Mouse (Mus musculus) hematopoietic stem cell, adult 5-6 weeks (primary cell): ENCODE results near the gene Pitpnm3. TPM values are rescaled to one million over a fixed set of nuclear protein-coding genes. Genes with fewer than 3 reads are reported as not detected.
A peak's percentile ranks its signal among the peaks of the same experiment; 100 is the strongest.

ENCODE experiments used
- ATAC-seq, 2 experiments: fragments of 125-278 bp in 1 of 2; replicated peaks in 1 of 2; 2 replicates each; pipeline ENCODE4 v1.8.0; 2016 to 2017; ENCODE audit warnings: inconsistent platforms in 2 of 2, mild to moderate bottlenecking in 2 of 2, moderate number of reproducible peaks in 2 of 2, low read depth in 1 of 2, moderate TSS enrichment in 1 of 2; ENCODE audit not compliant: low FRiP score in 2 of 2, poor library complexity in 2 of 2, severe bottlenecking in 2 of 2, insufficient read depth in 1 of 2, low TSS enrichment in 1 of 2
- total RNA-seq: library from RNA; stranded (forward); fragments of 172-1452, 232-1000 nt; gene quantifications from 2 replicates; pipeline ENCODE4 v1.2.3, GENCODE M21; 2017

Pitpnm3 gene
- total RNA-seq, 1 experiment from 2014 or later, result not detected

DNA sequence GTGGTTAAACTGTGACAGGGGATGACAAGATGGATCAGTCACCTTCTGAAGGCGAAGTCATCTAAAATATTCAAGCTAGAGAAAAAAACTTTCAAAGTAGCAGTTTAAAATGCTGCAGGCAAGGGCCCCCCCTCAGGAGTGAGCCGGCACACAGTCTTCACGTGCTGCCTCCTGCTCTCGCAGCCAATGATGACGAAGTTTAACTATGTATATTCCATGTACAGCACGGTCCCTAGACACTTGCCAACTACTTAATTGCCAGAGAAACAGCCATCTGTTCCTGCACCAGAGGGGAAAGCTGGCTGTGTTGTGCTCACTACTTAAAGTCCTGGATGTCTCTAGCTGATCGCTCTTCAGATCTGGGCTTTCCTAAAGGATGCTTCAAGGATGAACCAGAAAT is 67.6 kb downstream of the Pitpnm3 start:
- no peak for ATAC-seq

DNA sequence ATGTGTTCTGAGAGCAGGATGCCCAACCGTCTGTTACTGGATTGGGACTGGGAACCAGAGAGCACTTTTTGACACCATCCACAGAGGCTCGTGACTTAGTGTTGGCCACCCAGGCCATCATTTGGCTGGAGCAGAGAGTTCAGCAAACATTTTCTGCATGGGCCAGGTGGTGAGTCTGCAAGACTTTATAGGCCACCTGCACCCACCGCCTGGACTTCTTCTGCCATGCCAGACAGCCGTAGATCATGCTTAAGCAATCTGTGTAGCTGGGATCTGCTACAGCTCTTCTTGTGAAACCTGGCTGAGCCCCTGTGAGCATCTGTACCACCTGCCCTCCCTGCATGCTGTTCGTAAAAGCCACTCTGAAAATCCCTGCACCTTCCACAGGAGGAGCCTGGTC is 68.3 kb downstream of the Pitpnm3 start:
- ATAC-seq, result no peak

DNA sequence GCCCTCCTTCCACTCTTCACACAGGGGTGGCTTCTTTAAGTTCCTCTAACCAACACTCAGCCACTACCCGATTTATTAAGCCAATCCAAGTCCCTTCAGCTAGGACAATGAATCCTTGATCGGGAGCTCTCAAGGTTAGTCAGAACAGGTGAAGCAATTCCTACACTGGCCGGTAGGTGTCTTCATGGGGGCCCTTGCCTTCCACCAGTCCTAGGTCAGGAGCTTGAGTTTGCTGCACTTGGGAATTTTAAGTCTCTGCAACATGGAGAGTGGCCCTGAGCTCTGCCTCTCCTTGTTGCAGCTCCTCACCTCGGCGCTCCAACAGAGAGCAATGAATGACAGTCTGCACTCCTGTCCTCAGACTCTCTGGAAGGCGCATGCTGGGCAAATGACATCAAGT is 69.2 kb downstream of the Pitpnm3 start:
- peak; percentile 36 to 67; a peak in 2 of 4 replicates for ATAC-seq

DNA sequence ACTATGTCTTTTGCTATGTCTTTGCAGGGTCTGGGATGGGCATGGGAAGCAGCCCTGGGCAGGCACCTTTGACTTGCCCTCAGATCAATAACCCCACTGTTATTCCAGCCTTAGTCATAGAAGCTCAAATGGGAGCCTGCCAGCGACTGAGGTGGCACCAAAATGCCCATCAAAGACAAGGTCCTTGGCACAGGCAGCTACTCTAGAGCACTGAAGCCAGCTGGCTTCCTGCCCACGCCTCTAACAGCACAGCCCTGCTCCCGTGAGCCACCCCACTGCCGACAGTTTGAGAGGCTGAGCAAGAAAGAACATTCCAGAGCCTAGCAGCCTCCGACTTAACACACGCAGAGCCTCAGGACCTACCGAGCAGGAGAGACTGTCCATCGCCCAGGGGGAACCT is 70.5 kb downstream of the Pitpnm3 start:
- no peak for ATAC-seq

DNA sequence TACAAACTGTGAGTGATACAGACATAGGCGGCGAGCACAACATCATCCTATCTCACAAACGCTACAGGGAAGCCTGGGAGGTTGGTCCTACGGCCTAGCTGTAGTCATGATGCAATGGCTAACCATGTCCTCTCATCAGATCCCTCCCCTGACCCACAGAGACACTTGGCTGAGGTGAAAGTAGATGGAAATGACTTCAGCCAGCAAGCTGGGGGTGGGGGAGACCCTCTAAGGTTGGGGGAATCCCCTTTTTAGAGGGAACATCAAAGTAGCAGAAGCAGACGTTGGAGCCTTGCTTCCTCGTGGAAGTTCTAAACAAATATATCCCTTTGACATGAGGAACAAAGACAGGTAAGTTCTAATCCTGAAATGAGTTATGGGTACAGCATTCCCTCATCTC is 71.2 kb downstream of the Pitpnm3 start:
- ATAC-seq, result no peak

DNA sequence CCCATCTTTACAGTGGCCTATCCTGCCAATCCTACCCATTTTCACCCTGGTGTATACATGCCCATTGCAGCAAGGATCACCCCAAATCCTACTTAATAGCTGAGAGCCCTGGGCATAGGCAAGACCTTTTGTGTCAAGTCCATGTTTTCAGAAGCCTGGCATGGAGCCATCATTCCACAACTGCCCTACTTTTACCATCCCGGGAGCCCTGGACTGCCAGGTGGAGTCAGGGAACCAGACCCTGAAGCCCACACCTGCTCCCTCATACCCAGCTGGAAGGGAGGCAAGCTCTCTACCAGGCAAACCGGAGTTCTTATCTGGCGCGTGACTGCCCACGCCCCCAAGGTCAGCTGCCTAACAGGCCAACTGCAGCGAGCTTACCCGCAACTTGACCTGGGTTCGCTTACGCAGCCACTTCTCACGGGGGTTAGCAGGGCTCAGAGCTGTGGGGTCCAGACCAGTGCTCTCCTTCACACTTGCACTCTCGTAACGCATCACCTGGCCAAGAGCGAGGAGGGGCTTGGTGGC is 74.4 kb downstream of the Pitpnm3 start:
- ATAC-seq, result no peak

DNA sequence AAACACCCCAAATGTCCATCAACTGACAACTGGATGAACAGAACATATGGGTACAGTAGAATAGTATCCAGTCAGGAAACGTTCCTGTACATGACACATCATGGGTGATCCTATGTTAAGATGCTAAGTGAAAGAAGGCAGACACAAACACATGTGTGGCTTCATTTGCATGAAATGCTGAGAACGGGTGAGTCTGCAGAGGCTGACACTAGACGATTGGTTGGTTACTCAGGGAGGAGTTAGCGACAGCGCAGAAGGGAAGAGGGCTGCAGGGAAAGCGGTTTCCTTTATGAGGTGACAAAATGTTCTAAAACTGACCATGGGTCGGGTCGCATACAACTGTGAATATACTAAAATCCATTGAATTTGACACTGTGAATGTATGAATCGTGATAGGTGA is 75.2 kb downstream of the Pitpnm3 start:
- no peak for ATAC-seq

DNA sequence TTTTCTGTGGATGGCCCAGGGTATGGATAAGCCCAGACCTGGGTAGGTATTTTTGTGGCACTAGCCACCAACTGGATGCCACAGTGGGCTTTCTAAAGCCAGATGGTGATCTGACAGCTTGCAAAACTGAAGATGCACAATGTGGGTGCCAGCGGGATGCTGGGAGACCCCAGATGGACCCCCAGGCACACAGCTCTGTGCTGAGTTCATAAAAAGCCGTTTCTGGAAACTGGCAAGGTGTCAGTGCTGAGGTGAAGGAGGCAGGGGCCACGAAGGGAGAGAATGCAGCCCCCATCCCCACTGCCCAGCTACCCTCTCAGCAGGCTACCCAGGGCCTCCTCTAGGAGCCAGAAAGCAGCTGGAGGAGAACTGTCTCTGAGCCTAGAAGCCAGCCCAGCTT is 78.4 kb downstream of the Pitpnm3 start:
- ATAC-seq, result no peak

DNA sequence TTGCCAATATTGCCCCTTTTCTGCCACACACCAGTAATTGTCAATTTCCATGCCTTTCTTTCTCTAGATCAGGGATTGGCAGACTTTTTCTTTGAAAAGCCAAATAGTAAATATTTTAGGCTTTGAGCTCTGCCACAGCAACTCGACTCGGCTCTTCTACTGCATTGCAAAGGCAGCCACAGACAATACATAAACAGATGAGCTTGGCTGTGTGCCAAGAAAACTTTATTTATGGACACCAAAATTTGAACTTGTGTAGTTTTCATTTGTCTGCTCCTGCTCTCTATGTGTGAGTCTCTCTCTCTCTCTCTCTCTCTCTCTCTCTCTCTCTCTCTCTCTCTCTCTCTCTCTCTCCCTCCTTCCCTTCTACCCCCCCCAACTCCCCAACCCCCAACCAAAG is 80.4 kb downstream of the Pitpnm3 start:
- no peak for ATAC-seq

DNA sequence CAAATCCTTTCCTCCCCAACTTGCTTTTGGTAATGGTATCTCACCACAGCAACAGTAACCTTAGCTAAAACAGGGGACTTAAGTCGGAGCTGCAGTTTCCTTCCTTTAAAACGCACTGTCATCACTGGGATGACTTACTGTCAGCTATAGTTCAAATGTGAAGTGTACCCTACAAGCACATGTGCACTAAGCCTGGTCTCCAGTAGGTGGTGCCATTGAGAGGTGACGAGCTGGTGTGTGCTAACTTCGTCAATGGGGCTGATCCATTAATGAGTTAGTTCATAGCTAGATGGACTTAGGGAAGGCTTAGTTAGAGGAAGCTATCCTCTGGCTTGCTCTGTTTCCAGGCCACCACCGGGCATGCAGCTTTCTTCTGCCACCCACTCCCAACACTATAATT is 82.9 kb downstream of the Pitpnm3 start:
- peak; percentile 78 to 96 for ATAC-seq

DNA sequence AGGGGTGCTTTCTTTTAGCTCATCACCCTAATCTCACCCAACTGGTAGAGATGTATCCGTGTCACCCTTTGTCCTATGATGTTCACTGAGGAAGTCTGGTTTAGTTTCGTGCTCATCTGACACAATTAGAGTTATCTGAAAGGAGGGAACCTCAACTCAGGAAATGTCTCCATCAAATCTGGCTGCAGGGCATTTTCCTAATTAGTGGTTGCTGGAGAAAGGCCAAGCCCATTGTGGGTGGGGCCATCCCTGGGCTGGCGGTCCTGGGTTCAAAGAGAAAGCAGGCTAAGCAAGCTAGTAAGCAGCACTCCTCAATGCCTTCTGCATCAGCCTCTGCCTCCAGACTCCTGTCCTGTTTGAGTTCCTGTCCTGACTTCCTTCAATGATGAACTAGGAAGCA is 83.4 kb downstream of the Pitpnm3 start:
- no peak for ATAC-seq

DNA sequence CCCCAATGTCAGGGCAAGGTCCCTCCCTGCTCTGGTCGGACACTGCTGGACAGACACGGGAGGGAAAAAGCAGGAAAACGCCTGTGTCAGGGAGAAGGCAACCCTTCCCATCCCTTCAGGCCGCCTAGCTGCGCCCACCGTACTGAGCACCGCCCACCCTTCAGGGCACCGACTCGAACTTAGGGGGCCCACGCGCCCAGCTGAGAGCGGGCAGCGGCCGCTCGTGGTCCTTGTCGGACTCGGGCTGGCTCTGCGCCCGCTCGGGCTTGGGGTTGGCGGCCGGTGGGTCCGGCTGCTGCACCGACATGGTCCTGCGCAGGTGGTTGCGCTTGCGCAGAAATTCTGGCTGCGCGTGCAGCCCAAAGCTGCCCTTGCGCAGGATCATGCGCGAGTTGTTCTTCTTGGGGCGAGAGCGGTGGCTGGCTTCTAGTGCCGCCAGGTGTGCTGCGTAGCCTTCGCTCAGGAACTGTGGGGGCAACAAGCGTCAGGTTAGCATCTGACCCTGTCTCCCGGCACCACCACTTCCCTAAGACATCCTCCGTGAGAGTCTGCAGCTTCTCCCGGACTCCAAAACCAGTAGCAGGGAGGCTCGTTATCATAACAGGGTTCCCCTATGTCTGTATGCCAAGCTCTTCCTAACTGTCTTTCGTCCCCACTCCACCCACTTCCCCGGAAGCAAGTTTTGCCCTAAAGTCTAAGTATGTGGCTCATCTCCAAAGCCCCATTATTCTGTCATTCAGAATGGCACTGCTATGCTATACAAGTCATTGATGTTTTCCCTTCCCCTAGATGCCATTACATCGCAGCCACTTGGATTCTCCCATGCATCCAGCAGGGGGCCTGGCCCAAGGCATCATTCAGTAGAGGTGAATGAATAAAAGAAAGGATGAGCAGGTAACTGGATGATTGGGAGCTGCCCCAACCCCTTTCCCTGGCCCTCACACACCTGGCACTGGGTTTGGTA is 84.4 kb downstream of the Pitpnm3 start:
- ATAC-seq, result no peak

DNA sequence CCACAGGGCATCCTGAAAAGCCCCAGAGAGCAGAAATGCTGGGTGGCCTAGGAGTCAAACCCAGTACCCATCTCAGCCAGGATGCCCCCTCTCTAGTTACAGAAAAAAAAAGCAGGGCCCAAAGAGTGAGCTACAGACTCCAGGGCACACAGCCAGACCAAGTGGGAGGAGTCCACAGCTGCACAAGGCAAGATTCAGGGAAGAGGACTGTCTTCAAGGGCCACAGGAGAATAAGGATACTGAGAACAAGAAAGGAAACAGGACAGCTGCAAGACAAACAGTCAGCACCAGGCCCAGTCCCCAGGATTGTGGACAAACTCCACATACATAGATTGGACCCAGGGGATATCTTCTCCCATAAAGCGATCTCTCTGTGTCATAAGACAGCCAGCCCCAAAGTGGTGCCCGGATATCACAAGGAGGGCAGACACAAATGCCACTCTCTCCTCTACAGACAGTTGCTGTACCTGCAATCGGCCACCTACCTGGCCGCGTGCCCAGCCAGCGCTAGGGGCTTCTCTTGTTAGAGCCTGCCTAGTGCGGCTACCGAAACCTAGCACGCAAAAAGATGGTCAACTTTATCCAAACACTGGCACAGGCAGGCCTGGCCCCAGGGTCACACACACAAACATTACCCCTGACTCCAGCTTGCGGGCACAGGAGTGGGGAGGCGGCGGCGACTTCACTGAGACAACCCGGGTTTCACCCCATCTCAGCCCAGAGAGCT is 85.2 kb downstream of the Pitpnm3 start:
- ATAC-seq, result no peak

DNA sequence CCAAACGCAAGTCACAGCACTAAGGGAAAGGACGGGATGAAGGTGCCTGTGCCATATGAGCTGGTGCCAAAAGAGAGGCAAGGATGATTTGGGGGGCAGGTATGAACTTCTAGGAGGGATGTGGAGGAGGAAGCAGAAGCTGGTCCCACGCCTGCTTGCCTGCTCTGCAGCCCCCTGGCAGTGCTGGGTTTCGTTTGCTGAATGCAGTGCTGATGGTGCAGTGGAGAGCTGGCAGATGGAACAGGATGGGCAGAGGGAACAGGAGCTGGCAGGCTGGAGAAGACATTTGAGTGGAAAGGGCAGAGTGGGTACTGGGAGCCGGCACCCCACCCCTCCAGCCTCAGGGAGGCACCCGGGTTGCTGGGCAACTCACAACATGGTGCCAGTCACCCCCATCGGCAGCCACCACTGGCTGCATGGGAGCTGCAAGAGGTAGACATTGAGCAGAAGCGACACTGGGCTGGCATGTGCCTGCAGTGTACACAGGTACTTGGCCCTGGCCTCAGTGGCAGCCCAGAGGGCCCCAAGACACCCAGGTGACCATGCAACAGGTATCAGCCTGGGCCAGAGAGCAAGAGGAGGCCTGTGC is 86.3 kb downstream of the Pitpnm3 start:
- ATAC-seq, result no peak

DNA sequence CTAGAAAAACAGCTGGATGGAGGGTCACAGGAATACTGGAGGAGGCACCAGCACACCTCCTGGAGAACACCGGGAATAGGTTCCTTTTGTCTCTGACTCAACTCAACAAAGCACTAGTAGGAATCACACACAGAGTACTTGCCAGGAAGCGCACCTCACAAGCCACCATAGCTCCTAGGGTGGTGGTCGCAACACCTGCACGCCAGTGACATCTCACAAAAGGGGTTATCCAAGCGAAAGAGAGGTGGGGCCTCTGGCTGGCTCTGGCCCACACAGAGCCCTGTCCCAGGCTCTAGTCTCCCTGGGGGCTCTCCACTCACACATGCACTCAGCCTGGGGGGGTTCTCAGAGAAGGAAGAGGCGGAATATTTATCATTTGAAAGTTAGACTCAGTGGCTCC is 86.8 kb downstream of the Pitpnm3 start:
- ATAC-seq, result no peak

DNA sequence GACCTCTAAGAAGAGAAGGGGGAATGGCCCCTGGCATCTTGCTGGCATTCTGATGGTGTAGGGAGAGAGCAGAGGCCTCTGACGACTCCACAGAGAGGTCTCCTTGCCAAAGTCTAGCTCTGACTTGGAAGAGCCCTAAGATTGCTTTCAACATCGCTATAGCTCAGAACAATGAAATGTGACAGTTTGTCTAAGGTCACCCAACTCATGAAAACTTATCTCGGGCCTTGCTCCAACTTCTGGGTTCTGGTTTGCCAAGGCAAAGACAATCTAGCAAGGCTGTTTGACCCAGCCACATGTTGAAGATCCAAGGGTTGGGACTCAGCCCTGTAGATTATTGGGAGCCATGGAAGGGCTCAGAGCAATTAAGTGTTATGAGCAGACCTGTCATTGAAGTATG is 91.3 kb downstream of the Pitpnm3 start:
- ATAC-seq, result no peak

DNA sequence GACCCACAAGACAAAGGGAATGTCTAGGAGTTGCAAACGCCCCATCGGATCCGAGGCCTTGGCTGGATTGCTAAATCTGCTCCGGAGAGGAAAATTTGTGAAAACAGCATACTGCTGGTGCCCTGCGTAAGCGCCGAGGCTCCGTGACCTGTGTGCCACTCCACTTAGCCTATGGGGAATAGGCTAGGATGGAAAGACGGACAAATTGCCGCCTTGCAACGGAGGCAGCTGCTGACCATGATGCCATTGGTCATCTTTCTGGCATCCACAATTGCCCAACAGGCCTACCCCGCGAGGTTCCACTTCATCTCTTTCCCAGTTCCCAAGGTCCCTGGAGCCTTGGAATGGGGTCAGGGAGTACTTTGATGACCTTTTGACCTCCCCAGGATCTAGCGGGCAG is 92.9 kb downstream of the Pitpnm3 start:
- ATAC-seq, result no peak
